Mouse (Mus musculus) megakaryocyte, embryonic 14.5 days (primary cell): Measurements from ENCODE around the gene Rasa4.

Experiments
- FLI1 ChIP-seq: IDR thresholded peaks from 2 replicates; pipeline ENCODE4 v1.6.1; 2012; ENCODE audit warnings: low read length, inconsistent platforms, mixed read lengths
- GATA1 ChIP-seq: IDR thresholded peaks from 3 replicates; pipeline ENCODE4 v1.6.1; 2012; ENCODE audit warnings: mixed read lengths, low read length, inconsistent platforms, borderline replicate concordance

GRCm38 (mm10) chr5:136104511-136104910, 20.8 kb downstream of the Rasa4 start:
- no peak for TF ChIP-seq GATA1
- no peak for TF ChIP-seq FLI1
